Mouse (Mus musculus): ENCODE results near the gene Ssbp2.

DNA sequence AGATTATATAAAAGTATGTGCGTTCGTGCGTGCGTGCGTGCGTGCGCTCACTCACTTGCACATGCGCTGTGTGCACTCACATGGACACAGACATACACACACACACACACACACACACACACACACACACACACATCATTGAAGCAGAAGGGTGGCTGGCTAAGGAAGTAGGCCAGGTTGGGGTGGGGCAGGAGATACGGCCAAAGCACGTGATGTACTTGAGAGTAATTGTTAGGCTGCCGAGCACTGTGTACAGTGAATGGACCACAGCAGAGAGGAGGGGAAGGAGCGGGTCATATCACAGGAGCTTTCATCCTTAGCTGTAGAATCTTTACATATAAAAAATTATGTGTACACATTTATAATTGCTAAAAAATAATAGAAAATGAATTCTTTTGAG is 66.0 kb downstream of the Ssbp2 start:
- TF ChIP-seq POLR2A (IDR thresholded peaks at IDR 0.05; ENCODE audit: control insufficient read depth, low read depth, low read length) (no peak), CTCF (IDR thresholded peaks at IDR 0.05; ENCODE audit: control insufficient read depth, insufficient read depth, insufficient replicate concordance, low read depth, low read length) (no peak)

Measured in testis, adult 2 months (tissue).